Mouse (Mus musculus): ENCODE measurements around the gene Olfr1395.

- TF ChIP-seq POLR2A (IDR thresholded peaks at IDR 0.05; ENCODE audit: borderline replicate concordance, control insufficient read depth, low read depth, low read length): no peak
- TF ChIP-seq CTCF (IDR thresholded peaks at IDR 0.05; ENCODE audit: control insufficient read depth, insufficient read depth, low read length): no peak
Measured at GRCm38 (mm10) chr11:49191083-49191482, 49.0 kb downstream of the Olfr1395 start.
